Mouse (Mus musculus): ENCODE results near the gene F3. TPM values are rescaled to one million over a fixed set of nuclear protein-coding genes. Genes with fewer than 3 reads are reported as not detected.
A peak's percentile ranks its signal among the peaks of the same experiment; 100 is the strongest.
"Not testable (repeated sequence)": the region's sequence is repeated elsewhere in the genome, so short reads cannot be mapped to it uniquely, and the experiment has no call there.

F3 gene
- total RNA-seq, 1 experiment: 57.8 TPM

DNA sequence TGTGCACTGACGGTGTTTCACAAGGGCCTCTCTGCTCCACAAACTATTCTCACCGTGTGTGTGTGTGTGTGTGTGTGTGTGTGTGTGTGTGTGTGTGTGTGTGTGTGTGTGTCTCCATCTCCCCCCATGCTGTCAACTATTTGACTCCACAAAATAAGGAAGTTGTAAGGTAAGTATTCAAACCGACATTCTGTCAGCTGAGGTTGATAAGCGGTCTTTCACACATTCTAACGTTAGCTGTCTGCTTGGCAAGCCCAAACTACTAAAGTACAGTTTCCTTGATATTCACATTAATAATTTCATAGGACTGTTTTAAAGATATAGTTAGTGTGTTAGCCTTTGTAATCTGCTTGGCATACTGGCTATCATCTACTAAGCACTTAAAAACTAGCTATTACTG is 43.5 kb downstream of the F3 start:
- TF ChIP-seq HCFC1 (IDR thresholded peaks at IDR 0.05; ENCODE audit: borderline replicate concordance, insufficient read depth, low read length): no peak
- no peak for TF ChIP-seq MAFK (IDR thresholded peaks at IDR 0.05; ENCODE audit: insufficient read depth, low read depth, low read length)
- no peak for TF ChIP-seq CHD2 (IDR thresholded peaks at IDR 0.05; ENCODE audit: low read depth, low read length)
- TF ChIP-seq ZC3H11A (IDR thresholded peaks at IDR 0.05; ENCODE audit: borderline replicate concordance, low read depth, low read length): no peak
- no peak overlapping the region for H3K9ac ChIP-seq (ENCODE audit: insufficient read depth, low read depth, low read length, poor library complexity, severe bottlenecking)
- H3K27ac ChIP-seq (ENCODE audit: insufficient read depth, low read depth, low read length, poor library complexity, severe bottlenecking): no peak overlapping the region
- in situ Hi-C loops (cut with MboI; ENCODE audit: low sequenced_read_pairs in 2 of 2, unreplicated experiment in 2 of 2): loop anchor here in 1 of 2 experiments (10.0 kb wide), 1 partner anchor 232 kb away; the partner anchor contains the start of gene Slc44a3
- H3K36me3 ChIP-seq (ENCODE audit: control insufficient read depth, insufficient read depth, low read length, poor library complexity, severe bottlenecking): peaks cover 14% of the 10 kb centered on the region
- H3K4me3 ChIP-seq (ENCODE audit: insufficient read depth in 1 of 2, low read depth in 1 of 2, low read length in 2 of 2, poor library complexity in 1 of 2, severe bottlenecking in 1 of 2): no peak overlapping the region
- no peaks in the 10 kb centered on the region for H3K4me1 ChIP-seq (ENCODE audit: control insufficient read depth in 2 of 2, insufficient read depth in 2 of 2, low read length in 2 of 2, poor library complexity in 1 of 2)
- DNase-seq (ENCODE audit: low read depth, low spot score): no peak
- H3K9me3 ChIP-seq (ENCODE audit: control insufficient read depth, insufficient read depth, low read depth, low read length): no peaks in the 10 kb centered on the region

DNA sequence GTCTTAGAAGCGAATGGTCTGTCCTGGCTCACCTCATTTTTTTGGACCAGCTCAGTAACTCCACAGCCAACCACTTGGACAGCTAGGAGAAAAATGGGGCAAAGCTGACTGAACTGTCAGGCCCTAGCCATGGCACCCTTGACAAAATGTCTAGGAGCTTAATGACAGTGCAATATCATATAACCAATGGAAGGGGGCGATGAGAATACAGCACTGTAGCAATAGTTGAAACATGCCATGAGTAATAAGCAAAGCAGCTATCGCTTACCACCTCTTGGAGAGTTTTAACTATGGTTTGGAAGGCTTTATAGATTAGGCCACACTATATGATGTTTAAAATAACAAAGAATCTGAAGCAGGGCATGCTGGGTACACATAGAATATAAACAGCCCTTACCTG is 45.4 kb downstream of the F3 start:
- Histone ChIP-seq H3K9ac (ENCODE audit: insufficient read depth, low read depth, low read length, poor library complexity, severe bottlenecking) (no peak overlapping the region), H3K4me1 (ENCODE audit: control insufficient read depth in 2 of 2, insufficient read depth in 2 of 2, low read length in 2 of 2, poor library complexity in 1 of 2) (no peaks in the 10 kb centered on the region), H3K36me3 (ENCODE audit: control insufficient read depth, insufficient read depth, low read length, poor library complexity, severe bottlenecking) (peaks cover 14% of the 10 kb centered on the region), H3K9me3 (ENCODE audit: control insufficient read depth, insufficient read depth, low read depth, low read length) (no peaks in the 10 kb centered on the region), H3K4me3 (ENCODE audit: insufficient read depth in 1 of 2, low read depth in 1 of 2, low read length in 2 of 2, poor library complexity in 1 of 2, severe bottlenecking in 1 of 2) (no peak overlapping the region), H3K27ac (ENCODE audit: insufficient read depth, low read depth, low read length, poor library complexity, severe bottlenecking) (no peak overlapping the region)
- TF ChIP-seq ZNF384 (IDR thresholded peaks at IDR 0.05; ENCODE audit: low read depth, low read length) (no peak), HCFC1 (IDR thresholded peaks at IDR 0.05; ENCODE audit: borderline replicate concordance, insufficient read depth, low read length) (no peak), CHD2 (IDR thresholded peaks at IDR 0.05; ENCODE audit: low read depth, low read length) (no peak), ZC3H11A (IDR thresholded peaks at IDR 0.05; ENCODE audit: borderline replicate concordance, low read depth, low read length) (no peak), MAFK (IDR thresholded peaks at IDR 0.05; ENCODE audit: insufficient read depth, low read depth, low read length) (no peak)
- in situ Hi-C loops (cut with MboI; ENCODE audit: low sequenced_read_pairs in 2 of 2, unreplicated experiment in 2 of 2): loop anchor here in 1 of 2 experiments (10.0 kb wide), 1 partner anchor 234 kb away; the partner anchor contains the start of gene Slc44a3
- no peak for DNase-seq (ENCODE audit: low read depth, low spot score)

DNA sequence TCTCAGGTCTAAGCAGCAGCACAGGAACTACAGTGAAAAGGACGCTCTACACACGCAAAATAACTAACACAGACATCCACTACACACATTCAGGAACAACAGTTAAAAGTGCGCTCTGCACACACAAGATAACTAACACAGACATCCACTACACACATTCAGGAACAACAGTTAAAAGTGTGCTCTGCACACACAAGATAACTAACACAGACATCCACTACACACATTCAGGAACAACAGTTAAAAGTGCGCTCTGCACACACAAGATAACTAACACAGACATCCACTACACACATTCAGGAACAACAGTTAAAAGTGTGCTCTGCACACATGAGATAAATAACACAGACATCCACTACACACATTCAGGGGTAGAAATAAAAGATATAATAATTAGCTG is 50.0 kb downstream of the F3 start:
- H3K4me1 ChIP-seq (ENCODE audit: control insufficient read depth in 2 of 2, insufficient read depth in 2 of 2, low read length in 2 of 2, poor library complexity in 1 of 2); H3K9ac ChIP-seq (ENCODE audit: insufficient read depth, low read depth, low read length, poor library complexity, severe bottlenecking); H3K27ac ChIP-seq (ENCODE audit: insufficient read depth, low read depth, low read length, poor library complexity, severe bottlenecking); H3K36me3 ChIP-seq (ENCODE audit: control insufficient read depth, insufficient read depth, low read length, poor library complexity, severe bottlenecking); H3K4me3 ChIP-seq (ENCODE audit: insufficient read depth in 1 of 2, low read depth in 1 of 2, low read length in 2 of 2, poor library complexity in 1 of 2, severe bottlenecking in 1 of 2); H3K9me3 ChIP-seq (ENCODE audit: control insufficient read depth, insufficient read depth, low read depth, low read length); in situ Hi-C loops (cut with MboI; ENCODE audit: low sequenced_read_pairs in 2 of 2, unreplicated experiment in 2 of 2); DNase-seq (ENCODE audit: low read depth, low spot score): not testable (repeated sequence)

DNA sequence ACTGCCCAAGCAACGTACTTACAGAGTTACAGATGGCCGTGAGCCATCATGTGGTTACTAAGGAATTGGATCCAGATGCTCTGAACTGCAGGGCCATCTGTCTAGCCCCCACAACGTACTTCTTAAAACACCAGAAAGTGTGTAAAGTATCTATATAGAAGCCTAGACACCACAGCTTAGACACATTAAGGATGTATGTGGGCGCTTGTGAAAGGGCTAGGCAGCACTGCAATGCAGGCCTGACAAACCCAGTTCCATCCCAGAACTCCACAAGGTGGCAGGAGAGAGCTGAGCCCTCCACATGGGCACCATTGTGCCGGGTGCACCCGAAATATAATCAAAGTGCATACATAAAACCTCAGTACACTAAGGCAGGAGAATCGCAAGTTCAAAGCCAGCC is 54.6 kb downstream of the F3 start:
- TF ChIP-seq CHD2 (IDR thresholded peaks at IDR 0.05; ENCODE audit: low read depth, low read length): no peak
- peak; percentile 69; the same call in 1 of the 2 replicates for TF ChIP-seq ZC3H11A (IDR thresholded peaks at IDR 0.05; ENCODE audit: borderline replicate concordance, low read depth, low read length)
- no peak overlapping the region for H3K4me3 ChIP-seq (ENCODE audit: insufficient read depth in 1 of 2, low read depth in 1 of 2, low read length in 2 of 2, poor library complexity in 1 of 2, severe bottlenecking in 1 of 2)
- DNase-seq (ENCODE audit: low read depth, low spot score): peak; percentile 33
- no peak overlapping the region for H3K9ac ChIP-seq (ENCODE audit: insufficient read depth, low read depth, low read length, poor library complexity, severe bottlenecking)
- no peaks in the 10 kb centered on the region; the same call in 1 of the 2 replicates for H3K36me3 ChIP-seq (ENCODE audit: control insufficient read depth, insufficient read depth, low read length, poor library complexity, severe bottlenecking)
- H3K27ac ChIP-seq (ENCODE audit: insufficient read depth, low read depth, low read length, poor library complexity, severe bottlenecking): no peak overlapping the region
- no peaks in the 10 kb centered on the region for H3K9me3 ChIP-seq (ENCODE audit: control insufficient read depth, insufficient read depth, low read depth, low read length)
- in situ Hi-C loops (cut with MboI; ENCODE audit: low sequenced_read_pairs in 2 of 2, unreplicated experiment in 2 of 2): no loop called here
- H3K4me1 ChIP-seq (ENCODE audit: control insufficient read depth in 2 of 2, insufficient read depth in 2 of 2, low read length in 2 of 2, poor library complexity in 1 of 2): no peaks in the 10 kb centered on the region

DNA sequence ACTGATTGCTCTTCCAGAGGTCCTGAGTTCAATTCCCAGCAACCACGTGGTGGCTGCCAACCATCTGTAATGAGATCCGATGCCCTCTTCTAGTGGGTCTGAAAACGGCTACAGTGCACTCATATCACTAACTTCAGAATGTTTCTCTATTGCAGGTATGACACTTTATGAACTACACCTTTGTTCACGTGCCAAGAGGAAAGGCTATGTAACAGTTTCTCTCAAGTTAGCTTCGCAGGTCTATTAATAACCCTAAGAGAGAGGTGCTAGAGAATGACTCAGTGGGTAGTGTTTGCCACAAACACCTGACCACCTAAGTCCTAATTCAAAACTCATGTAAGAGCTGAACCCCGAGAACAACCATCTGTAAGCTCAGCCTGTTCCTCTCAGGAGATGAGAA is 59.7 kb downstream of the F3 start:
- in situ Hi-C loops (cut with MboI; ENCODE audit: low sequenced_read_pairs in 2 of 2, unreplicated experiment in 2 of 2): no loop called here
- Histone ChIP-seq H3K4me3 (ENCODE audit: insufficient read depth in 1 of 2, low read depth in 1 of 2, low read length in 2 of 2, poor library complexity in 1 of 2, severe bottlenecking in 1 of 2) (no peak overlapping the region), H3K4me1 (ENCODE audit: control insufficient read depth in 2 of 2, insufficient read depth in 2 of 2, low read length in 2 of 2, poor library complexity in 1 of 2) (no peaks in the 10 kb centered on the region), H3K9me3 (ENCODE audit: control insufficient read depth, insufficient read depth, low read depth, low read length) (no peaks in the 10 kb centered on the region), H3K27ac (ENCODE audit: insufficient read depth, low read depth, low read length, poor library complexity, severe bottlenecking) (no peak overlapping the region), H3K9ac (ENCODE audit: insufficient read depth, low read depth, low read length, poor library complexity, severe bottlenecking) (no peak overlapping the region), H3K36me3 (ENCODE audit: control insufficient read depth, insufficient read depth, low read length, poor library complexity, severe bottlenecking) (no peaks in the 10 kb centered on the region)
- no peak for DNase-seq (ENCODE audit: low read depth, low spot score)
- no peak for TF ChIP-seq ZC3H11A (IDR thresholded peaks at IDR 0.05; ENCODE audit: borderline replicate concordance, low read depth, low read length)
- TF ChIP-seq CHD2 (IDR thresholded peaks at IDR 0.05; ENCODE audit: low read depth, low read length): no peak
- no peak for TF ChIP-seq MAFK (IDR thresholded peaks at IDR 0.05; ENCODE audit: insufficient read depth, low read depth, low read length)
- no peak for TF ChIP-seq HCFC1 (IDR thresholded peaks at IDR 0.05; ENCODE audit: borderline replicate concordance, insufficient read depth, low read length)
- no peak for TF ChIP-seq ZNF384 (IDR thresholded peaks at IDR 0.05; ENCODE audit: low read depth, low read length)

Other genes with a start within 250 kb of the F3 start
- gene Slc44a3, start 191.1 kb upstream of the F3 start, total RNA-seq (2012; rRNA removed): 1.5 and 2.3 TPM in 2 replicates
- gene 4930432M17Rik, start 52.8 kb upstream of the F3 start, total RNA-seq (2012; rRNA removed): not detected in 2 replicates
- gene Abcd3, start 91.8 kb downstream of the F3 start, total RNA-seq (2012; rRNA removed): 17.1 and 21.6 TPM in 2 replicates
- gene Arhgap29, start 229.0 kb downstream of the F3 start, total RNA-seq (2012; rRNA removed): 14.6 and 25.1 TPM in 2 replicates